Mouse (Mus musculus) embryonic fibroblast, embryonic 13.5 days (primary cell): ENCODE data around the gene Ppm1h.

Experiments
- CTCF ChIP-seq: IDR thresholded peaks from 2 replicates; pipeline ENCODE4 v1.5.1; 2011; ENCODE audit warnings: mild to moderate bottlenecking, control low read depth, low read length, moderate library complexity, borderline replicate concordance; ENCODE audit not compliant: insufficient read depth
- POLR2A ChIP-seq: IDR thresholded peaks from 2 replicates; pipeline ENCODE4 v1.6.1; 2011; ENCODE audit warnings: low read depth, mild to moderate bottlenecking, control low read depth, low read length, moderate library complexity

GRCm38 (mm10) chr10:122943824-122944223, 265.3 kb downstream of the Ppm1h start:
- TF ChIP-seq CTCF (no peak), POLR2A (no peak)
